Mouse (Mus musculus): ENCODE results near the gene Psma4. TPM values are rescaled to one million over a fixed set of nuclear protein-coding genes. Genes with fewer than 3 reads are reported as not detected.

The Psma4 gene
- total and polyA plus RNA-seq, 3 experiments, result 264 to 662 (median 407) TPM

- H3K36me3 ChIP-seq (replicated peaks in 1 of 2; ENCODE audit: control insufficient read depth in 1 of 2, insufficient read depth in 1 of 2, low read length in 1 of 2), result peaks cover 0 to 12% of the 10 kb centered on the region in 2 experiments
- H3K4me3 ChIP-seq (replicated peaks in 1 of 3; ENCODE audit: low read depth in 2 of 3, low read length in 2 of 3, poor library complexity in 1 of 3), result peak overlapping the region in 1 of 3 experiments; percentile 10
- H3K27me3 ChIP-seq (replicated peaks), result no peaks in the 10 kb centered on the region
- peaks cover 6% of the 10 kb centered on the region for H3K9me3 ChIP-seq (replicated peaks; ENCODE audit: low read length)
- no peak overlapping the region for H3K27ac ChIP-seq (ENCODE audit: insufficient read depth, low read depth)
- H3K4me1 ChIP-seq (ENCODE audit: control insufficient read depth in 1 of 2, insufficient read depth in 2 of 2), result no peaks in the 10 kb centered on the region; a peak in 1 of 4 replicates
- DNase-seq (ENCODE audit: extremely low read depth), result no peak
- no peak for TF ChIP-seq GABPA (IDR thresholded peaks at IDR 0.05; ENCODE audit: insufficient replicate concordance, low read depth, low read length)
- TF ChIP-seq NELFE (IDR thresholded peaks at IDR 0.05; ENCODE audit: low read depth, low read length), result no peak
- TF ChIP-seq ZKSCAN1 (IDR thresholded peaks at IDR 0.05; ENCODE audit: borderline replicate concordance, low read depth, low read length), result no peak
- no peak for TF ChIP-seq MAX (IDR thresholded peaks at IDR 0.05; ENCODE audit: low read length)
- no peak for TF ChIP-seq UBTF (IDR thresholded peaks at IDR 0.05; ENCODE audit: low read depth, low read length)
- TF ChIP-seq CHD1 (IDR thresholded peaks at IDR 0.05; ENCODE audit: low read depth, low read length), result no peak
- no peak for TF ChIP-seq JUND (conservative IDR thresholded peaks at IDR 0.05; ENCODE audit: low read depth, low read length)
- no peaks in the 10 kb centered on the region for H3K79me2 ChIP-seq (replicated peaks; ENCODE audit: control insufficient read depth, extremely low read depth, insufficient read depth, poor library complexity, severe bottlenecking)
- no peak overlapping the region for H3K9ac ChIP-seq (ENCODE audit: insufficient read depth, low read depth)
- in situ Hi-C loops (cut with MboI; ENCODE audit: low pct_ligation_motif_present, low pct_unique_long_range_greater_than_20kb, low sequenced_read_pairs) (no loop called here), dilution Hi-C loops (cut with MboI; ENCODE audit: extremely low pct_ligation_motif_present, extremely low pct_unique_long_range_greater_than_20kb, low sequenced_read_pairs) (no loop called here)
- peak overlapping the region; percentile 60; the same call in 1 of the 2 replicates for H3K4me2 ChIP-seq (ENCODE audit: insufficient read depth, low read depth, poor library complexity, severe bottlenecking)
These were observed 34.2 kb upstream of the Psma4 start for GRCm38 (mm10) chr9:54916401-54916800.

GRCm38 (mm10) chr9:54917010-54917677, 33.4 kb upstream of the Psma4 start, which contains the start of gene Hykk:
Gene Hykk (plus strand): TSS chr9:54917283.
- no peak within 1 kb of the TSS for H3K27ac ChIP-seq (ENCODE audit: insufficient read depth, low read depth)
- TF ChIP-seq ZC3H11A (IDR thresholded peaks at IDR 0.05; ENCODE audit: low read depth, low read length) (no peak), POLR2A (IDR thresholded peaks at IDR 0.05; ENCODE audit: low read depth, low read length) (peak; percentile 63), MXI1 (IDR thresholded peaks at IDR 0.05; ENCODE audit: low read depth, low read length) (no peak), MYC (IDR thresholded peaks at IDR 0.05; ENCODE audit: low read depth, low read length) (no peak), TBP (conservative IDR thresholded peaks at IDR 0.05; ENCODE audit: low read depth, low read length) (no peak), CTCF (conservative IDR thresholded peaks at IDR 0.05 in 1 of 2, IDR thresholded peaks at IDR 0.05 in 1 of 2; ENCODE audit: low read depth in 2 of 2, low read length in 2 of 2) (no peak), CHD2 (IDR thresholded peaks at IDR 0.05; ENCODE audit: low read length) (peak; percentile 84), USF2 (conservative IDR thresholded peaks at IDR 0.05; ENCODE audit: low read depth, low read length) (no peak), MEF2A (IDR thresholded peaks at IDR 0.05; ENCODE audit: borderline replicate concordance, low read depth, low read length) (no peak)
- in situ Hi-C loops (cut with MboI; ENCODE audit: low pct_ligation_motif_present, low pct_unique_long_range_greater_than_20kb, low sequenced_read_pairs), result no loop called here

More at GRCm38 (mm10) chr9:54917010-54917677, 33.4 kb upstream of the Psma4 start, which contains the start of gene Hykk:
- H3K36me3 ChIP-seq (replicated peaks in 1 of 2; ENCODE audit: control insufficient read depth in 1 of 2, insufficient read depth in 1 of 2, low read length in 1 of 2), result peaks cover 0 to 6% of the 10 kb centered on the region in 2 experiments
- H3K4me3 ChIP-seq (replicated peaks in 1 of 3; ENCODE audit: low read depth in 2 of 3, low read length in 2 of 3, poor library complexity in 1 of 3), result peak within 1 kb of the TSS; percentile 45 to 69 (median 52)
- no peaks in the 10 kb centered on the region for H3K79me2 ChIP-seq (replicated peaks; ENCODE audit: control insufficient read depth, extremely low read depth, insufficient read depth, poor library complexity, severe bottlenecking)
- DNase-seq (ENCODE audit: extremely low read depth), result peak; percentile 87
- no peaks in the 10 kb centered on the region for H3K27me3 ChIP-seq (replicated peaks)
- H3K9ac ChIP-seq (ENCODE audit: insufficient read depth, low read depth), result peak within 1 kb of the TSS; percentile 61
- dilution Hi-C loops (cut with MboI; ENCODE audit: extremely low pct_ligation_motif_present, extremely low pct_unique_long_range_greater_than_20kb, low sequenced_read_pairs), result no loop called here
- peaks cover 6% of the 10 kb centered on the region for H3K9me3 ChIP-seq (replicated peaks; ENCODE audit: low read length)
- H3K4me1 ChIP-seq (ENCODE audit: control insufficient read depth in 1 of 2, insufficient read depth in 2 of 2), result no peaks in the 10 kb centered on the region; a peak in 1 of 4 replicates
- H3K4me2 ChIP-seq (ENCODE audit: insufficient read depth, low read depth, poor library complexity, severe bottlenecking), result peak within 1 kb of the TSS; percentile 60

All from CH12.LX (cell line).